Mouse (Mus musculus) lung, postnatal 0 days (tissue): ENCODE data around the gene Cactin. TPM values are rescaled to one million over a fixed set of nuclear protein-coding genes. Genes with fewer than 3 reads are reported as not detected.
A peak's percentile ranks its signal among the peaks of the same experiment; 100 is the strongest.

Source experiments
- ATAC-seq: fragments of 200-750 bp; cut with Nextera tagmentation; 2 replicates; pipeline ENCODE4 v1.8.0; 2017; ENCODE audit warnings: moderate library complexity
- DNase-seq: peaks from one replicate; pipeline ENCODE4 v3.0.0-alpha.2; 2016; ENCODE audit warnings: low spot score
- H3K27ac ChIP-seq: fragments of 300-500 bp; sonication (generic); 2 replicates; pipeline ENCODE4 v1.5.1; 2014; ENCODE audit warnings: antibody characterized with exemption, mild to moderate bottlenecking, low read length, mixed read lengths
- H3K27me3 ChIP-seq: fragments of 300-500 bp; sonication (generic); replicated peaks from 2 replicates; pipeline ENCODE4 v1.6.1; 2014; ENCODE audit warnings: low read length, mixed read lengths; ENCODE audit not compliant: insufficient read depth
- H3K36me3 ChIP-seq: fragments of 300-500 bp; sonication (generic); 2 replicates; pipeline ENCODE4 v1.6.1; 2014; ENCODE audit warnings: low read length, mixed read lengths; ENCODE audit not compliant: insufficient read depth
- H3K4me1 ChIP-seq: fragments of 300-500 bp; sonication (generic); 2 replicates; pipeline ENCODE4 v1.6.1; 2014; ENCODE audit warnings: antibody characterized with exemption, low read depth, low read length, mixed read lengths; ENCODE audit not compliant: insufficient read depth
- H3K4me2 ChIP-seq: fragments of 300-500 bp; sonication (generic); replicated peaks from 2 replicates; pipeline ENCODE4 v1.6.1; 2014; ENCODE audit warnings: low read depth, mild to moderate bottlenecking, low read length, moderate library complexity, mixed read lengths
- H3K4me3 ChIP-seq: fragments of 300-500 bp; sonication (generic); 2 replicates; pipeline ENCODE4 v1.5.1; 2014; ENCODE audit warnings: low read depth, low read length
- H3K9ac ChIP-seq: fragments of 300-500 bp; sonication (generic); replicated peaks from 2 replicates; pipeline ENCODE4 v1.6.1; 2014; ENCODE audit warnings: low read depth, mild to moderate bottlenecking
- H3K9me3 ChIP-seq: fragments of 300-500 bp; sonication (generic); 2 replicates; pipeline ENCODE4 v1.6.1; 2016; ENCODE audit warnings: low read length, mixed read lengths
- CTCF ChIP-seq: IDR thresholded peaks from 2 replicates; pipeline ENCODE4 v1.5.1; 2016; ENCODE audit warnings: antibody characterized with exemption, mild to moderate bottlenecking
- EP300 ChIP-seq: IDR thresholded peaks from 2 replicates; pipeline ENCODE4 v1.6.1; 2016; ENCODE audit warnings: antibody characterized with exemption, mild to moderate bottlenecking, control low read depth
- WGBS: fragments of 180-500 bp; shearing (Covaris S2); extraction: QIAGEN DNeasy Blood & Tissue Kit; methylation state at CpG from one replicate; pipeline ENCODE4 v1.1.7; 2014; 5-methylcytosine and 5-hydroxymethylcytosine counted together
- polyA plus RNA-seq: library from polyadenylated mRNA; unstranded; fragments of >200 nt; fragmentation: Nextera tagmentation; extraction: Ambion mirVana; gene quantifications from 2 replicates; pipeline ENCODE4 v1.2.1, GENCODE M21; 2015

Cactin gene
- polyA plus RNA-seq, 1 experiment from 2014 or later: 20.3 TPM

DNA sequence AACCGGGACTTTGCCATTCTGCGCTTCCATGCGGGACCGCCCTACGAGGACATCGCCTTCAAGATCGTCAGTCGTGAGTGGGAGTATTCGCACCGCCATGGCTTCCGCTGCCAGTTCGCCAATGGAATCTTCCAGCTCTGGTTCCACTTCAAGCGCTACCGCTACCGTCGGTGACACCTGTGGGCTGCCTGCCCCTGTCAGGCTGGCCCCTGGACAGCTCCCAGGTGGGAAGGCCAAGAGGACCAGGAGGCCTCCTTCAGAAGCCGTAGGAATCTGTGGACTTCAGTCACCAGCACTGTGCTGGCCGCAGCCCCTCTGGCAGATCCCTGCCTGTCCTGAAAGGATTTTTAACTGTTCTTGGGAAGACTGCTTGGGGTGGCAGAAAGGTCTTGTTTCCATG, 4.9 kb downstream of the Cactin start:
- Histone ChIP-seq H3K4me3 (no peak overlapping the region), H3K4me1 (peaks cover 15% of the 10 kb centered on the region), H3K36me3 (peaks cover 36% of the 10 kb centered on the region), H3K27me3 (no peaks in the 10 kb centered on the region), H3K27ac (no peak overlapping the region), H3K4me2 (no peak overlapping the region), H3K9me3 (no peaks in the 10 kb centered on the region), H3K9ac (no peak overlapping the region)
- no peak for DNase-seq
- TF ChIP-seq EP300 (no peak), CTCF (no peak)
- no peak for ATAC-seq
- WGBS: 91% methylated on average over 18 of the region's 18 CpGs

DNA sequence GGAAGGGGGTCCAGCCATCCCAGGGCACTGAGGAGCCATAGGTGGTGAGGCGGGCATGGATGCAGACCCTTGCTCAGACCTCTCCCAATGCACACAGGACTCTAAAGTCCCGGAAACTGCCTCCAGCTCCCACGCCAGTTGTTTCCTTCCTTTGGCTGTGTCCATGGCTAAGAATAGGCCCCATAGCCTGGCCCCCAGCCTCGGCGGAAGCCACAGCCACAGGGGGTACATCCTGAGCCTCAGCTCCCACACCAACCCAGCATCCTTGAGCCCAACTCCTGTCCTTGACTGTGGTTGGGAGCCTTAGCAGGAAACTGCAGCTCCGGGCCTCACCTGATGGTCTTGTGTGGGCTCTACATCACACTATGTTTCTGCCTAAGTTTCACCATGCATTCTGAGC, 6.0 kb downstream of the Cactin start:
- TF ChIP-seq EP300 (peak; percentile 69), CTCF (no peak)
- Histone ChIP-seq H3K9me3 (no peaks in the 10 kb centered on the region), H3K27me3 (no peaks in the 10 kb centered on the region), H3K36me3 (peaks cover 36% of the 10 kb centered on the region), H3K4me1 (peaks cover 15% of the 10 kb centered on the region), H3K27ac (peak overlapping the region; percentile 59; the same call in 1 of the 2 replicates), H3K4me3 (no peak overlapping the region), H3K4me2 (no peak overlapping the region), H3K9ac (no peak overlapping the region)
- 58% methylated on average over 6 of the region's 6 CpGs for WGBS
- no peak for DNase-seq
- peak; percentile 28 for ATAC-seq

DNA sequence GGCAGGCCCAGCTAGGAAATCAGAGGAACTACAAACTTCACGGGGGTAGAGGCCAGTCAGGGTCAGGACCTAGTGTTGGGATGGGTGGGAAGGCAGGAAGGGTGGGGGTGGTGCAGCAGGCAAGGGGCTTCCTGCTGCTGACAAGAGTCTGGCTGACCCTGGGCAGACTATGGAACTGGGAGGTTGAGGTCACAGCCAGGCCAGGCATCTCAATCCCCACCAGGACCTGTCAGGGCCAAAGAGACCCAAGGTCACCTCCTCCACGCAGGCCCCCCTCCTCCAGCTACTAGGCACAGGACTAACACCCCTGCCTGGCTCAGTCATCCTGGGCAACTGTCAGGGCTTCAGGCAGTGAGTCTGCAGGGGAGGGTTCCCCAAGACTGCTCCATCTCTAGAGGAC, 7.1 kb downstream of the Cactin start:
- H3K9ac ChIP-seq: no peak overlapping the region
- H3K36me3 ChIP-seq: peaks cover 31% of the 10 kb centered on the region
- no peak for TF ChIP-seq EP300
- TF ChIP-seq CTCF: no peak
- no peaks in the 10 kb centered on the region for H3K27me3 ChIP-seq
- DNase-seq (no peak), ATAC-seq (peak; percentile 37)
- no peaks in the 10 kb centered on the region for H3K9me3 ChIP-seq
- peak overlapping the region; percentile 64; the same call in 1 of the 2 replicates for H3K27ac ChIP-seq
- H3K4me1 ChIP-seq: peaks cover 20% of the 10 kb centered on the region
- H3K4me2 ChIP-seq: peak overlapping the region; percentile 39
- 0 out of 2 replicates have a peak overlapping the region, but pooled peaks have one; percentile 10 for H3K4me3 ChIP-seq
- WGBS: 38% methylated on average over 2 of the region's 2 CpGs

DNA sequence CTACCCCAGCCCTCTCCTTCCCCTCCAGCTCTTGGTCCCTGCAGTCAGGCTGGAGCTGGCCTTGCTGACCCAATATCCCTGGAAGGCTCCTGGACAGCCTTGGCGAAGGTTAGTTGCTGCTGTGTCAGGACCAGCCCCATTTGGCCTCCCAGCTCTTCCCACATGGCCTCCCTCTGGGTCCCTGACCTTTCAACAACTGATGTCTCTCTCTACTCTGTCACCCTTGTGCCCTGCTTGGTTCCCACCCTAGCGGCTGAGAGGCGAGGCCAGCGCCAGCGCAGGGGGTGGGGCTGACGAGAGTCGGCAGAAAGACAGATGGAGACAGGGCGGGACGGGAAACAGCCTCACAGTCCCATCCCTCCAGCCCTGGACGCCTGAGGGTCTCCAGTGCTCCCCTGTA, 7.5 kb downstream of the Cactin start, which contains the start of gene Tbxa2r:
Tbxa2r (plus strand) TSS at position 346 of the 400 bp plus-strand sequence.
- Histone ChIP-seq H3K4me2 (peak within 1 kb of the TSS; percentile 39), H3K36me3 (peaks cover 30% of the 10 kb centered on the region), H3K4me1 (peaks cover 20% of the 10 kb centered on the region), H3K9me3 (no peaks in the 10 kb centered on the region), H3K4me3 (0 out of 2 replicates have a peak within 1 kb of the TSS, but pooled peaks have one; percentile 10), H3K27me3 (no peaks in the 10 kb centered on the region), H3K27ac (peak within 1 kb of the TSS; percentile 64), H3K9ac (no peak within 1 kb of the TSS)
- DNase-seq (peak; percentile 71), ATAC-seq (peak; percentile 70)
- TF ChIP-seq CTCF: peak; percentile 55
- no peak for TF ChIP-seq EP300
- 12% methylated on average over 7 of the region's 10 CpGs for WGBS

DNA sequence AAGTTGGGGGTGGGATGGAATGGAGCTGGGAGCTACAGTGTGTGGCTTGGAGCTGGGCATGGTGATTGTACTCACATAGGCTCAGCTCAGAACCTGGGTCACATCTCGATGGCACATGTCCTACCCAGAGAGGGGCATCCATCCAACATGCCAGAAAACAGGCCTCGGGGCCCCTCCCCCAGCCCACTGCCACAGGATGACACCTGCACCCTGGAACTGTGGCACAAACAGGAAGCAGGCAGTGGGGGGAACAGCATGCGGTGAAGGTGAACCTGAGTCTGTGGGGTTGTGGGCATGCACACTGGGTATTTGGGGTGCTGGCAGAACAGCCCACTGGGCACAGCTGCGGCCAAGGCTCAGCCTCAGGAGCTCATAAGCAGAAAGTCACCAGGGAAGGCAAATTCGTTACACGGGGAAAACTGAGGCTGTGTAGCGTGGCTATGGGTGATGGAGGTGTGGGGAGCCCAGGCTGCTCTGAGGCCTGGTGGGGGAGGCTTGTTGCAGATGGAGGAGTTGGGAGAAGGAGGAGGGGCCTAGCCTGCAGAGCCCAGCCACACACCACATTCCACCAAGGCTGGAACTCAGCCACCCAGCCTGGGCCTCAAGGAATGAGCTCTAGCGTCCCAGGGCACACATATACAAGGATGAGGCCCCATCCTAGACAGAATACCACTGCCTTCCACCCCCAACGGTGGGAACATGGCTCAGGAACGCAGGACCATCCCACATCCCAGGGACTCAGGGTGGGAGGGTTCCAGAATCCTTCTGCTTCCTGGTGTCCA, 8.5 kb downstream of the Cactin start:
- H3K4me3 ChIP-seq: no peak overlapping the region
- H3K9ac ChIP-seq: no peak overlapping the region
- DNase-seq (peak; percentile 74), ATAC-seq (peak; percentile 52)
- H3K36me3 ChIP-seq: peaks cover 20% of the 10 kb centered on the region
- H3K4me1 ChIP-seq: peaks cover 20% of the 10 kb centered on the region
- H3K9me3 ChIP-seq: no peaks in the 10 kb centered on the region
- H3K27me3 ChIP-seq: no peaks in the 10 kb centered on the region
- H3K27ac ChIP-seq: peak overlapping the region; percentile 64
- H3K4me2 ChIP-seq: peak overlapping the region; percentile 22; the same call in 1 of the 2 replicates
- 36% methylated on average over 10 of the region's 10 CpGs for WGBS
- no peak for TF ChIP-seq CTCF
- no peak for TF ChIP-seq EP300

DNA sequence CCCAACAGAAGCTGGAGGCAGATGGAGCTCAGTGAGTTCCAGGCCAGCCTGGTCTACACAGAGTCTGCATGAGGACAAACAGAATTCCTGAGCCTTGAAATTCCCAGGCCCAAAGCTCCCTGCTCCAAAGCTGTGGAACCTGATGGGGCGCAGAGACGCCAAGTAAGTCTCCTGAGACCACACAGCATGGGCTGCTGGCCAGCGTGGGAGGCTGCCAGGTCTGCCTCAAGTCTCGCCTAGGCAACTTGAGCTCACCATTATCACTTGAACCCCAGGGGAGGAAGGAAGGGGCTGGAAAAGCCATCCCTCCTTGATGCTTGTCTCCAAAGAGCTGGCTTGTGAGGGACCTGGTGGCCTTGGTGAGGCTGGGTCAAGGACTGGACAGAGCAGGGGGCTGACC, 9.1 kb downstream of the Cactin start:
- Histone ChIP-seq H3K27ac (peak overlapping the region; percentile 64), H3K9me3 (no peaks in the 10 kb centered on the region), H3K4me1 (peaks cover 20% of the 10 kb centered on the region), H3K27me3 (no peaks in the 10 kb centered on the region), H3K4me3 (no peak overlapping the region), H3K36me3 (0 out of 2 replicates have a peak, but pooled peaks cover 17% of the 10 kb centered on the region), H3K9ac (no peak overlapping the region), H3K4me2 (peak overlapping the region; percentile 22; the same call in 1 of the 2 replicates)
- no peak for TF ChIP-seq EP300
- TF ChIP-seq CTCF: no peak
- no peak for DNase-seq
- no peak; the same call in 1 of the 2 replicates for ATAC-seq
- WGBS: 53% methylated on average over 4 of the region's 4 CpGs
